Mouse (Mus musculus): ENCODE measurements around the gene Rpa1.

GRCm38 (mm10) chr11:75395611-75396010 lies 47.5 kb upstream of the Rpa1 start:
- no peak for TF ChIP-seq CTCF (IDR thresholded peaks at IDR 0.05; ENCODE audit: low read depth)
- no peak for TF ChIP-seq EP300 (IDR thresholded peaks at IDR 0.05; ENCODE audit: low read depth)
